Mouse (Mus musculus): ENCODE results near the gene Rbfox1. TPM values are rescaled to one million over a fixed set of nuclear protein-coding genes. Genes with fewer than 3 reads are reported as not detected.

Rbfox1 gene
- total and polyA plus RNA-seq, 3 experiments = not detected

DNA sequence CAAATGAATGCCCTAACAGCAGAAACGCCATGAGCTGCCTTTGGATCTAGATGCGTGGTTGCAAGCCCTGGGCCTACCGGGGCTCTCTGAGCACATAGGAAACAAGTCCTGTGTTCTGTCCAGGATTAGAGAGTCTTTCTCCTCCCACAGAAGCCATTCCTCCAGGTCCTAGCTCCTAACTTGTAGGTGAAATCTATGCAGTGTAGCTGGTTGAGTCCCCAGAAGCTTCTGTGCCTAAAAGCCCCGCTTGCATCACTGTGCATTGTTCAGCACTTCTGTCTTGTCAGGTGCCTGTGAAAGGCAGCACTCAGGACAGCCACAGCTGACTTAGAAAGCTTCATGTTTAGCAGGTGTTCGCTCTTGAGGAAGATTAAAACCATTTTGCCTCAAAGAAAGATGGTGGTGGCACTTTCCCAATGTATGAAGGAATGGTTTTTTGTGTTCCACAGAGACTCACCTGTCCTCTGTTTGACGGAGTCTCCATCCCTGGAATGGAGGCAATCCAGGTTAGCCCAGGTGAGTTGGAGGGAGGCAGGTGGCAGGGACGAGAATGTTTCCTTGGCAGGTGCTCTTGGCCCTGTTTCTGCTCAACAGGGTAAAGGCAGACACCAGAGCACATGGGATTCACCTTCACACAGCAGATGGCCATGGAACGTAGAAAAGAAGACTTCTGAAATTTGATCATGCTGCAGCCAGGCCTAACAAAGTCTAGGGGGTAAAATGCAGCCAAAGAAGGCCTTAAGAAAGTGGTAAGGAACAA, 1213.0 kb downstream of the Rbfox1 start:
- DNase-seq (ENCODE audit: low spot score) = no peak
- Histone ChIP-seq H3K4me1 (ENCODE audit: insufficient read depth, low read depth, low read length) (no peaks in the 10 kb centered on the region), H3K4me3 (ENCODE audit: low read depth, low read length) (no peak overlapping the region), H3K27me3 (ENCODE audit: insufficient read depth, low read length) (no peaks in the 10 kb centered on the region), H3K9me3 (replicated peaks) (peaks cover 11% of the 10 kb centered on the region), H3K36me3 (replicated peaks) (no peaks in the 10 kb centered on the region)
- TF ChIP-seq GATA1 (IDR thresholded peaks at IDR 0.05; ENCODE audit: borderline replicate concordance, low read length) = no peak
- no peak for TF ChIP-seq POLR2AphosphoS5 (IDR thresholded peaks at IDR 0.05; ENCODE audit: insufficient replicate concordance, low read depth, low read length)
- TF ChIP-seq CTCF (IDR thresholded peaks at IDR 0.05; ENCODE audit: low read depth, low read length) = no peak
- TF ChIP-seq GATA2 (IDR thresholded peaks at IDR 0.05; ENCODE audit: borderline replicate concordance, low read depth, low read length) = no peak
- no peak for TF ChIP-seq TAL1 (conservative IDR thresholded peaks at IDR 0.05; ENCODE audit: low read depth, low read length)
- no peak for ATAC-seq (ENCODE audit: extremely low read depth, insufficient number of reproducible peaks, low FRiP score, poor library complexity, severe bottlenecking)

- ATAC-seq (ENCODE audit: extremely low read depth, insufficient number of reproducible peaks, low FRiP score, poor library complexity, severe bottlenecking) (no peak), DNase-seq (ENCODE audit: low spot score) (no peak)
- TF ChIP-seq POLR2AphosphoS5 (IDR thresholded peaks at IDR 0.05; ENCODE audit: insufficient replicate concordance, low read depth, low read length) = no peak
- no peak overlapping the region for H3K4me3 ChIP-seq (ENCODE audit: low read depth, low read length)
- H3K4me1 ChIP-seq (ENCODE audit: insufficient read depth, low read depth, low read length) = no peaks in the 10 kb centered on the region
- no peaks in the 10 kb centered on the region for H3K36me3 ChIP-seq (replicated peaks)
- H3K27me3 ChIP-seq (ENCODE audit: insufficient read depth, low read length) = no peaks in the 10 kb centered on the region
- H3K9me3 ChIP-seq (replicated peaks) = peaks cover 6% of the 10 kb centered on the region
These were observed 1214.5 kb downstream of the Rbfox1 start for GRCm38 (mm10) chr16:7099506-7100300.

DNA sequence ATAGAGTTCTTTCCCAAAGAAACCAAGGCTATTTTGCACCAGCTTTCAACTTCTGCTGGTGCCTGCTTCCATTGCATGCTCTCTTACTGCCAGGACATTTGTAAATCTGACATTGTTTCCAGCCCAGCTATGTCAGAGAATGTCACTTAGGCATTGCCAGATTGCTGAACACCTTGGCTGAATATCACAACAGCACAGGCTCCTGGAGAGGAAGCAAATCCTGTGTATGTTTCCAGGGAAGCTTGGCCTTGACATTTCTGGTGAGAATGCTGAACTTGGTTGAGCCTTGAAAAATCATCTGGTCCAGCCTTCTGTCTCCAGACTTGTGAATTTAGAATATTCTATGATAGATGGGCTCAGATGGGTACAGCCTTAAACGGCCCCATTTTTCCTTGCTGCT, 1217.3 kb downstream of the Rbfox1 start:
- TF ChIP-seq POLR2AphosphoS5 (IDR thresholded peaks at IDR 0.05; ENCODE audit: insufficient replicate concordance, low read depth, low read length) = no peak
- no peak for TF ChIP-seq TAL1 (conservative IDR thresholded peaks at IDR 0.05; ENCODE audit: low read depth, low read length)
- TF ChIP-seq GATA2 (IDR thresholded peaks at IDR 0.05; ENCODE audit: borderline replicate concordance, low read depth, low read length) = no peak
- TF ChIP-seq GATA1 (IDR thresholded peaks at IDR 0.05; ENCODE audit: borderline replicate concordance, low read length) = no peak
- TF ChIP-seq CTCF (IDR thresholded peaks at IDR 0.05; ENCODE audit: low read depth, low read length) = no peak
- Histone ChIP-seq H3K36me3 (replicated peaks) (no peaks in the 10 kb centered on the region), H3K9me3 (replicated peaks) (peaks cover 5% of the 10 kb centered on the region), H3K4me3 (ENCODE audit: low read depth, low read length) (no peak overlapping the region), H3K27me3 (ENCODE audit: insufficient read depth, low read length) (no peaks in the 10 kb centered on the region), H3K4me1 (ENCODE audit: insufficient read depth, low read depth, low read length) (no peaks in the 10 kb centered on the region)
- no peak for DNase-seq (ENCODE audit: low spot score)
- ATAC-seq (ENCODE audit: extremely low read depth, insufficient number of reproducible peaks, low FRiP score, poor library complexity, severe bottlenecking) = no peak

DNA sequence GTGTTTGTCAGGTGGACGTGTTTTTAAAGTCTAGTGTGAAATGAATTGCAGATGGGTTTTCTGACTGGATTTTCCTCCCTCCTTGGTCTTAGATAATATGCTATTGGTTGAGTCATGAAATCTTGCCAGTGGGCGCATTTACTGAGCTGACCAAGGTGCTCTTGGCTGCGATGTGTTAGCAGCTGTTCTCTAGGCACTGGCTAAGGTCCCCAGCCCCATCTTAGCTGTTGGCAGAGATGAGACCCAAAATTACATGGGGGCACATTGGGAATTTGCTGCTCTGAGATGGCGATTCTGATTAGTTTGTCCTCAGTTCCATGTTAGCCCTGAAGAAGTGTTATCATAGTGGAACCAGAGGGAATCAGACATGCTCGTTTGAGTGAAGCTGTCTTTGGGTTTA, 1218.1 kb downstream of the Rbfox1 start:
- no peaks in the 10 kb centered on the region for H3K36me3 ChIP-seq (replicated peaks)

GRCm38 (mm10) chr16:7106450-7107015, 1221.4 kb downstream of the Rbfox1 start:
- TF ChIP-seq TAL1 (conservative IDR thresholded peaks at IDR 0.05; ENCODE audit: low read depth, low read length) (no peak), GATA1 (IDR thresholded peaks at IDR 0.05; ENCODE audit: borderline replicate concordance, low read length) (no peak), CTCF (IDR thresholded peaks at IDR 0.05; ENCODE audit: low read depth, low read length) (no peak), POLR2AphosphoS5 (IDR thresholded peaks at IDR 0.05; ENCODE audit: insufficient replicate concordance, low read depth, low read length) (no peak), GATA2 (IDR thresholded peaks at IDR 0.05; ENCODE audit: borderline replicate concordance, low read depth, low read length) (no peak)
- Histone ChIP-seq H3K4me3 (ENCODE audit: low read depth, low read length) (no peak overlapping the region), H3K36me3 (replicated peaks) (no peaks in the 10 kb centered on the region), H3K4me1 (ENCODE audit: insufficient read depth, low read depth, low read length) (no peaks in the 10 kb centered on the region), H3K27me3 (ENCODE audit: insufficient read depth, low read length) (no peaks in the 10 kb centered on the region), H3K9me3 (replicated peaks) (0 out of 2 replicates have a peak, but pooled peaks cover 2% of the 10 kb centered on the region)
- DNase-seq (ENCODE audit: low spot score) (no peak), ATAC-seq (ENCODE audit: extremely low read depth, insufficient number of reproducible peaks, low FRiP score, poor library complexity, severe bottlenecking) (no peak)

More for the DNA sequence above, 1218.1 kb downstream of the Rbfox1 start:
- no peaks in the 10 kb centered on the region for H3K4me1 ChIP-seq (ENCODE audit: insufficient read depth, low read depth, low read length)
- H3K4me3 ChIP-seq (ENCODE audit: low read depth, low read length) = no peak overlapping the region
- no peak for ATAC-seq (ENCODE audit: extremely low read depth, insufficient number of reproducible peaks, low FRiP score, poor library complexity, severe bottlenecking)
- no peak for TF ChIP-seq POLR2AphosphoS5 (IDR thresholded peaks at IDR 0.05; ENCODE audit: insufficient replicate concordance, low read depth, low read length)
- no peak for TF ChIP-seq GATA1 (IDR thresholded peaks at IDR 0.05; ENCODE audit: borderline replicate concordance, low read length)
- no peak for TF ChIP-seq TAL1 (conservative IDR thresholded peaks at IDR 0.05; ENCODE audit: low read depth, low read length)
- no peaks in the 10 kb centered on the region for H3K27me3 ChIP-seq (ENCODE audit: insufficient read depth, low read length)
- no peak for DNase-seq (ENCODE audit: low spot score)
- peaks cover 1% of the 10 kb centered on the region for H3K9me3 ChIP-seq (replicated peaks)

- no peaks in the 10 kb centered on the region for H3K36me3 ChIP-seq (replicated peaks)
- H3K9me3 ChIP-seq (replicated peaks) = peaks cover 11% of the 10 kb centered on the region
- DNase-seq (ENCODE audit: low spot score) (no peak), ATAC-seq (ENCODE audit: extremely low read depth, insufficient number of reproducible peaks, low FRiP score, poor library complexity, severe bottlenecking) (no peak)
- H3K4me1 ChIP-seq (ENCODE audit: insufficient read depth, low read depth, low read length) = no peaks in the 10 kb centered on the region
- TF ChIP-seq TAL1 (conservative IDR thresholded peaks at IDR 0.05; ENCODE audit: low read depth, low read length) (no peak), POLR2AphosphoS5 (IDR thresholded peaks at IDR 0.05; ENCODE audit: insufficient replicate concordance, low read depth, low read length) (no peak), GATA1 (IDR thresholded peaks at IDR 0.05; ENCODE audit: borderline replicate concordance, low read length) (no peak), GATA2 (IDR thresholded peaks at IDR 0.05; ENCODE audit: borderline replicate concordance, low read depth, low read length) (no peak), CTCF (IDR thresholded peaks at IDR 0.05; ENCODE audit: low read depth, low read length) (no peak)
- no peaks in the 10 kb centered on the region for H3K27me3 ChIP-seq (ENCODE audit: insufficient read depth, low read length)
- no peak overlapping the region for H3K4me3 ChIP-seq (ENCODE audit: low read depth, low read length)
These were observed 1230.8 kb downstream of the Rbfox1 start for GRCm38 (mm10) chr16:7115945-7116344.
